Mouse (Mus musculus) MEL (cell line): Measurements from ENCODE around the gene Sla2.

Experiments used
- CTCF ChIP-seq, 3 experiments: IDR thresholded peaks in 2 of 3; conservative IDR thresholded peaks in 1 of 3; 2 replicates each; pipeline ENCODE4 v1.5.1; 2011 to 2012; ENCODE audit warnings: low read length in 3 of 3, low read depth in 2 of 3, mild to moderate bottlenecking in 2 of 3, improper control_type of control experiment in 1 of 3, inconsistent platforms in 1 of 3, mixed read lengths in 1 of 3, moderate library complexity in 1 of 3; ENCODE audit not compliant: control insufficient read depth in 1 of 3, insufficient read depth in 1 of 3, poor library complexity in 1 of 3, severe bottlenecking in 1 of 3
- NRF1 ChIP-seq: IDR thresholded peaks from 2 replicates; pipeline ENCODE4 v1.6.1; 2014; ENCODE audit warnings: low read depth, mild to moderate bottlenecking, inconsistent platforms, low read length, improper control_type of control experiment, moderate library complexity; ENCODE audit not compliant: poor library complexity, insufficient read depth, severe bottlenecking
- RAD21 ChIP-seq: IDR thresholded peaks from 2 replicates; pipeline ENCODE4 v1.6.1; 2011; ENCODE audit warnings: mild to moderate bottlenecking, low read depth, low read length, improper control_type of control experiment
- TAL1 ChIP-seq: IDR thresholded peaks from 2 replicates; pipeline ENCODE4 v1.6.1; 2012; ENCODE audit warnings: mild to moderate bottlenecking, inconsistent platforms, low read length, moderate library complexity, mixed read lengths

GRCm38 (mm10) chr2:156857385-156857791, 29.6 kb downstream of the Sla2 start:
- TF ChIP-seq CTCF (IDR thresholded peaks at IDR 0.05 in 2 of 3, conservative IDR thresholded peaks at IDR 0.05 in 1 of 3; ENCODE audit: control insufficient read depth in 1 of 3, insufficient read depth in 1 of 3, low read depth in 2 of 3, low read length in 3 of 3, poor library complexity in 1 of 3, severe bottlenecking in 1 of 3) (no peak), RAD21 (no peak), NRF1 (no peak), TAL1 (no peak)
